Mouse (Mus musculus): Measurements from ENCODE around the gene Nbea. TPM values are rescaled to one million over a fixed set of nuclear protein-coding genes. Genes with fewer than 3 reads are reported as not detected.
A peak's percentile ranks its signal among the peaks of the same experiment; 100 is the strongest.
"Not testable (repeated sequence)": the region's sequence is repeated elsewhere in the genome, so short reads cannot be mapped to it uniquely, and the experiment has no call there.

The Nbea gene
- polyA plus RNA-seq, 1 experiment from 2014 or later, result 0.03 TPM

GRCm38 (mm10) chr3:55644035-55644618, 539.4 kb downstream of the Nbea start:
- Histone ChIP-seq H3K79me2 (ENCODE audit: inconsistent target) (no peaks in the 10 kb centered on the region), H3K4me3 (ENCODE audit: inconsistent target) (no peak overlapping the region), H3K36me3 (ENCODE audit: inconsistent target) (no peaks in the 10 kb centered on the region), H3K27ac (no peak overlapping the region)
- 91% methylated on average over 10 of the region's 11 CpGs for WGBS (ENCODE audit: missing documents)

DNA sequence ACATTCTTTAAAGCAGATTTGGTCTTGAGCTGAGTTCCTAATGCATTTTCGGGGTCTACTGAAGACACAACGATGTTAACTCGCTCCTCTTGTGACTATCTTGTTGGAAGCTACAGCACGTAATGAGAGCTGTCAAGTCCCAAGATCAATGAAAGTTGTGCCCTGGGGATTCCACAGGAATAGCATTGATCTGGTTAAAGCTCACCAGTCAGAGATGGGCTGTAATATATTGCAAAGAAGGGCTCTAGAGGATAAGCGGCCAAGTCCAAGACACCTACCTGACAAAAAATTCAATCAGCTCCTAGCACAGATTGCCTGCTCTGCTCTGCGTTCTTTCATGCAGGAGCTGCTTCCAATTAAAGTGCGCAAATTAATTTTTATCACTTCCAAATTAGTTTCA, 545.8 kb downstream of the Nbea start:
- H3K4me3 ChIP-seq (ENCODE audit: inconsistent target), result no peak overlapping the region
- H3K36me3 ChIP-seq (ENCODE audit: inconsistent target), result no peaks in the 10 kb centered on the region
- H3K27ac ChIP-seq, result no peak overlapping the region
- H3K79me2 ChIP-seq (ENCODE audit: inconsistent target), result no peaks in the 10 kb centered on the region
- 97% methylated on average over 7 of the region's 7 CpGs for WGBS (ENCODE audit: missing documents)

DNA sequence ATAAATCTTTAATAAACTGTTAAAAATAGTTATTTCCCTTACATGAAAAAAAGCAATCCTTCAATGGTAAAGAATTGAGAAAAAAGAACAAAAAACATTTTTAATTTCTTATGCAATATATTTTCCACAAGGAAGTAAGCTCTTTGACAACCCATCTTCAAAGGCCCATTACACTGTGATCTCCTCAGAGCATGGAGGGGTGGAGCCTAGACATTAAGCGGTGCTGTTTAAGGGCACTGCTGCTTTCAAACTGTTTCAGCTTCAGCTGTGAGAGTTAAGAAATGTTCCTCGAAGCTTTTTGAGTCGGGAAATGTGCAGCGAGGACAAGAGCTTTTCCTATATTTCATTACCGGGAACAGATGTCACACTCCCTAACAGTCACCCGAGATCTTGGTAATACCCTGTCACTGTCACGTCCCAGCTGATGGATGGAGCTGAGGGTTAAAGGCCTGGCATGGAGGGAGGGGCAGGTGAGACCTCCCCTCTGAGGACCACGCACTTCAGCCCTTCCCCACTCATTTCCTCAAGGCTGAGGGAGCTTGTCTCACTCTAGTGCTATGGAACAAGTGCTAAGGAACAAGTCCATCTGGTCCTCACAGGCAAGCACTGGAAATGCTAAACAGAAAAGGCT, 547.8 kb downstream of the Nbea start:
- Histone ChIP-seq H3K4me3 (ENCODE audit: inconsistent target) (no peak overlapping the region), H3K27ac (no peak overlapping the region), H3K36me3 (ENCODE audit: inconsistent target) (no peaks in the 10 kb centered on the region), H3K79me2 (ENCODE audit: inconsistent target) (no peaks in the 10 kb centered on the region)
- 80% methylated on average over 8 of the region's 8 CpGs for WGBS (ENCODE audit: missing documents)

DNA sequence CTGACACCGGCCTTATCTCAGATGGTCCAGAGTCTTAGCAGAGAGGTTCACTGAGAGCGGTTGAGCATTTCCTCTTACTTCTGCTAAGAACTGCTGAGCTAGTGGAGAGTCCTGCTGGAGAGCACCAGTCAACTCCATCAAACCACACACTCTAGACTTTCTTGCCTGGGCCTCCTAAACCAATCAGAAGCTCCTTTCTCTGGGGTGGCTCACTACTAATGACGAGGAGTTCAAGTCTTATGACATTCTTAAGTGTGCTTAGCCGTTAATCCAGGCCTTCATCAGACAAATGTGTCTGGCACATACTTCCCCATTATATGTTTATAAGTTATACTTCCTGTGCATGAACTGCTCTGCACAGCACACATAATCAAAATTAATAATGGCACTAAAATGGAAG, 556.4 kb downstream of the Nbea start:
- H3K4me3 ChIP-seq (ENCODE audit: inconsistent target), result no peak overlapping the region
- no peaks in the 10 kb centered on the region for H3K79me2 ChIP-seq (ENCODE audit: inconsistent target)
- H3K27ac ChIP-seq, result peak overlapping the region; percentile 80
- WGBS (ENCODE audit: missing documents), result 4% methylated on average over 4 of the region's 4 CpGs
- no peaks in the 10 kb centered on the region for H3K36me3 ChIP-seq (ENCODE audit: inconsistent target)

DNA sequence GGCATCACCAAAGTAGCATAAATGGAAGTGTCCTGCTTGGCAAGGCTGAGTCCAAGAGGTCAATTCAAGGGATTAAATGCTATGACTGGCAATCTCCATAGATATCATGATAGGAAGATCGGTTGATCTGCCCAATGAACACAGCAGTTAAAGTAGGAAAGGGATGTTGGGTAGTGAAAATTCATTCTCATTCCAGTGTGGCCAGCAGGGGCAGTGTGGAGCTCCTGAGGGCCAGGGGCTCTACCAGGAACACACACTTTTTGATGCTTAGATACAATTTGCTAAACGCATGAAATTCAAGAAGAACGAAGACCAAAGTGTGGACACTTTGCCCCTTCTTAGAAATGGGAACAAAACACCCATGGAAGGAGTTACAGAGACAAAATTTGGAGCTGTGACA, 561.5 kb downstream of the Nbea start:
- 93% methylated on average over 1 of the region's 3 CpGs for WGBS (ENCODE audit: missing documents)
- not testable (repeated sequence) for H3K79me2 ChIP-seq (ENCODE audit: inconsistent target); H3K4me3 ChIP-seq (ENCODE audit: inconsistent target); H3K27ac ChIP-seq; H3K36me3 ChIP-seq (ENCODE audit: inconsistent target)

GRCm38 (mm10) chr3:55618396-55618795, 565.1 kb downstream of the Nbea start:
- WGBS (ENCODE audit: missing documents), result 92% methylated on average over 3 of the region's 3 CpGs
- Histone ChIP-seq H3K27ac (no peak overlapping the region), H3K36me3 (ENCODE audit: inconsistent target) (no peaks in the 10 kb centered on the region), H3K79me2 (ENCODE audit: inconsistent target) (no peaks in the 10 kb centered on the region), H3K4me3 (ENCODE audit: inconsistent target) (no peak overlapping the region)

DNA sequence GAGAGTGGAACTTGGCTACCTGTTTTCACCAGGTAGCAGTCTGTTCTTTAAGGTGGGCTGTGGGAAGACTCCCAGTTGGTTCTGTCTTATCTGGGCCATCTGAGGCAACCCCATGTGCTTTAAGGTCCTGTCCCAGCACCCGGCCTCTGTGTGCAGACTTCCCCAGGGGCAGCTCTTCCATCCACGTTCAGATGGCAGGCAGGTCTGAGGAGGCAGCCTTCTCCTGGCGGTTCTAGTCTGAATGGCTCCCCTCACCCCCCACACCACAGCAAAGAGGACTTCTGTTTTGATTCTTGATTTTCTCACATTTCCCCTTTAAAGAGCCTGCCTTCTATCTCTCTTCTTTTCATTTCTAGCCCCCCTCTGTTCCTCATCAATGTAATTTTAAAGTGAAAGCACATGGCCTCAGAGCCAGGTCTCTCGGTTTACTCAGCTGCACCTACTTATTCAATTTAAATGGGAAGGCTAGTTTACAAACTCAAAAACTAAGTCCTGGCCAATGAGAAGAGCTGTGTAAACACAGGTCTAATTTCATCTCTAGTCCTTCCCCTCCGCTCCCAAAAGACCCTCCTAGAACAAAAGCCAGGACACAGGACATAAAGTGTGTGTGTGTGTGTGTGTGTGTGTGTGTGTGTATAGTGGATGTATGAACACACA, 570.9 kb downstream of the Nbea start:
- Histone ChIP-seq H3K36me3 (ENCODE audit: inconsistent target) (no peaks in the 10 kb centered on the region), H3K79me2 (ENCODE audit: inconsistent target) (no peaks in the 10 kb centered on the region), H3K27ac (no peak overlapping the region), H3K4me3 (ENCODE audit: inconsistent target) (no peak overlapping the region)
- 80% methylated on average over 5 of the region's 5 CpGs for WGBS (ENCODE audit: missing documents)

GRCm38 (mm10) chr3:55612023-55612422, 571.5 kb downstream of the Nbea start:
- Histone ChIP-seq H3K79me2 (ENCODE audit: inconsistent target) (no peaks in the 10 kb centered on the region), H3K4me3 (ENCODE audit: inconsistent target) (no peak overlapping the region), H3K27ac (no peak overlapping the region), H3K36me3 (ENCODE audit: inconsistent target) (no peaks in the 10 kb centered on the region)
- 80% methylated on average over 3 of the region's 5 CpGs for WGBS (ENCODE audit: missing documents)

GRCm38 (mm10) chr3:55610191-55610590, 573.3 kb downstream of the Nbea start:
- H3K79me2 ChIP-seq (ENCODE audit: inconsistent target), result no peaks in the 10 kb centered on the region
- WGBS (ENCODE audit: missing documents), result 95% methylated on average over 6 of the region's 12 CpGs
- no peaks in the 10 kb centered on the region for H3K36me3 ChIP-seq (ENCODE audit: inconsistent target)
- H3K4me3 ChIP-seq (ENCODE audit: inconsistent target), result no peak overlapping the region
- H3K27ac ChIP-seq, result no peak overlapping the region

- Histone ChIP-seq H3K4me3 (ENCODE audit: inconsistent target) (no peak overlapping the region), H3K27ac (no peak overlapping the region), H3K79me2 (ENCODE audit: inconsistent target) (no peaks in the 10 kb centered on the region), H3K36me3 (ENCODE audit: inconsistent target) (no peaks in the 10 kb centered on the region)
- WGBS (ENCODE audit: missing documents), result 83% methylated on average over 2 of the region's 2 CpGs
Observed at GRCm38 (mm10) chr3:55600286-55600685, 583.2 kb downstream of the Nbea start.

DNA sequence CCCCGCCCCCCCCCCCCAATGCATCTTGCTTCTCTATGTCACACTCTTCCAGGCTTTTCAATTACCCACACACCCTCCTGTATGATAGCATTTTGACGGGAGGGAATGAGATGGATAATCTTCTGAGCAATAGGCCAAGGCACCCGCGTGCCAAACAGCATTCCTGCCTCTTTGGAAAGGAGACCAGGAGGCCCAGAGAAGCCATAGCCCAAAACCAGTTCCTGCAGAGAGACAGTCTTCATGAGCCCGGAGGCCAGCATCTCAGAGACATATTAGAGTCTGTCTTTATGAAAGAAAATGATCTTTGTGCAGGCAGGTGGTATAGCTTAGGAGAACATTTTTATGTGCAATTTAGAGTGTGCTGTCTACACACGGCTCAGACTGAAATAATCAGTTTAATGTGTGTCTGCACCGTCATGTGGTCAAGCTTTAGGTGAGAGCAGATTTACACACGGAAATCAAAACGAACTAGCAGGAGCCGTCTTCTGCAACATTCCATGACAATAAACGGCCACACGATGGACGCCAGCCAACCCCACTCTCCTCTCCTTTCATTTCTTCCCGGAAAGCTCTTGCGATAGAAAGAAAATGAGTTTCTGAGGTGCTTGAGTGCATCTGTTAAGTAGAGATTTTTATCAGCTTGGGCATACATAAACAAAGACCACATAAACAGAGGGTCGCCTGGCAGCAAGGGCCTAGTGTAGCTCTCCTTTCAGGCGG, 584.0 kb downstream of the Nbea start:
- 83% methylated on average over 16 of the region's 17 CpGs for WGBS (ENCODE audit: missing documents)
- no peaks in the 10 kb centered on the region for H3K79me2 ChIP-seq (ENCODE audit: inconsistent target)
- no peak overlapping the region for H3K27ac ChIP-seq
- no peaks in the 10 kb centered on the region for H3K36me3 ChIP-seq (ENCODE audit: inconsistent target)
- H3K4me3 ChIP-seq (ENCODE audit: inconsistent target), result no peak overlapping the region

DNA sequence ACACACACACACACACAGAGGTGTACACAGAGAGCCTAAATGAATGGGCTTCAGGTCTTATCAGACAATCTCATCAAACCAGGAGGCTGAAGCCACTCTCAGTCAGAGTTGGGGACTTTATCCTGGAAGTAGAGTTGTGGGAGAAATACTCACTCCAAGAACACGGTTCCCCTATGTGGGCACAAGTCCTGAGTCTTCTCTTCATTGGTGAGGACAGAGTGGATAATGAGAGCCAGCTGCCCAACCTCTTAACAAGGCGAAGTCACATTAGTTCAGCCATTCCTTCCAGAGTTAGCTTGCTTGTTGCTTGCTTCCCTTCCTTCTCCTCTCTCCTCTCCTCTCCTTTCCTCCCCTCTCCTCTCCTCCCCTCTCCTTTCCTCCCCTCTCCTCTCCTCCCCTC, 584.8 kb downstream of the Nbea start:
- Histone ChIP-seq H3K4me3 (ENCODE audit: inconsistent target) (no peak overlapping the region), H3K36me3 (ENCODE audit: inconsistent target) (no peaks in the 10 kb centered on the region), H3K27ac (no peak overlapping the region), H3K79me2 (ENCODE audit: inconsistent target) (no peaks in the 10 kb centered on the region)
- 86% methylated on average over 2 of the region's 2 CpGs for WGBS (ENCODE audit: missing documents)

- Histone ChIP-seq H3K27ac (no peak overlapping the region), H3K36me3 (ENCODE audit: inconsistent target) (no peaks in the 10 kb centered on the region), H3K4me3 (ENCODE audit: inconsistent target) (no peak overlapping the region), H3K79me2 (ENCODE audit: inconsistent target) (no peaks in the 10 kb centered on the region)
- 96% methylated on average over 5 of the region's 5 CpGs for WGBS (ENCODE audit: missing documents)
Observed at GRCm38 (mm10) chr3:55593312-55593711, 590.2 kb downstream of the Nbea start.

DNA sequence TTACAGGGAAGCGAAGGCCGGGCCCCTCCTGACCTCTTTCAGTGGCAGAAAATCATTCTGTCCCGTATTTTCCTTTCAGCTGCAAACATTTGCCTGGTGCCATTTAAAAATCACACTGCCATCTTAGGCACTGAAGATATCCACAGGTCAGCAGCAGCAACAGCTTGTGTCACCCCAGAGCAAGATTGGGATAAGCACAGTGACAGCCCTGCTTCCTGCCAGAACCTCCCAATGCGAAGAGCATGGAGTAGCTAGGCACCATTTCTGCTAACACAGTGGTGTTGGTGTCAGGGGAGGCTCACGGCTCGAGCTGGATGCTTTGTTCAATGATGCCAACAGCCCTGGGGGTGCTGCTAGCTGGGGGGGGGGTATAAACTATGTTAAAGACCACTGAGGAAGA, 592.8 kb downstream of the Nbea start:
- Histone ChIP-seq H3K4me3 (ENCODE audit: inconsistent target) (no peak overlapping the region), H3K36me3 (ENCODE audit: inconsistent target) (no peaks in the 10 kb centered on the region), H3K79me2 (ENCODE audit: inconsistent target) (no peaks in the 10 kb centered on the region), H3K27ac (no peak overlapping the region)
- WGBS (ENCODE audit: missing documents), result 94% methylated on average over 6 of the region's 6 CpGs

GRCm38 (mm10) chr3:55590291-55590690, 593.2 kb downstream of the Nbea start:
- Histone ChIP-seq H3K79me2 (ENCODE audit: inconsistent target) (no peaks in the 10 kb centered on the region), H3K4me3 (ENCODE audit: inconsistent target) (no peak overlapping the region), H3K27ac (no peak overlapping the region), H3K36me3 (ENCODE audit: inconsistent target) (no peaks in the 10 kb centered on the region)
- 81% methylated on average over 2 of the region's 2 CpGs for WGBS (ENCODE audit: missing documents)

Measured in macrophage (primary cell).